15 mouse cellular contexts compared by ENCODE assay signal in the genomic region with DNA sequence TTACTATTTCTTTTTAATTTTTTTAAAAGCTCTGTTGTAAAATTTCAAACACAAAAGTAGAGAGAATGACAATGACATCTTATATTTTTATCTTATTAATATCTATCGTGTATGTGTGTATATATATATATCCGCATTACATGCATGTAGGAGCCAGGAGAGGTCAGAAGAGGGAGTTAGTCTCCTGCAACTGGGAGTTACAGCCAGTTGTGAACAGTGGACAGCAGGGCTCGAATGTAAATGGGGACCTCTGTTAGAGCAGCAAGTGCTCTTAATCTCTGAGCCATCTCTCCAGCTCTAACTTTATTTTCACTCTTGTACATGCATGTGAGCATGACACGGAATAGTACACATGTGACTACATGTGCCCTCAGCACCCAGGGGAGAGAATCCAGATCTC. TPM values are rescaled to one million over a fixed set of nuclear protein-coding genes. Genes with fewer than 3 reads are reported as not detected.
A peak's percentile ranks its signal among the peaks of the same experiment; 100 is the strongest.
DNase-seq lines count a peak whose midpoint lies in the region; ATAC-seq and TF ChIP-seq lines count a peak whose summit lies in the region.
"Had no signal": no experiment of that assay in that cellular context is flagged by ENCODE, and none has a peak within 500 bp of the region (broad histone marks: within the 10 kb centered on the region; RNA-seq: fewer than 3 reads in every experiment).

No protein-coding gene starts in this region.

- ATAC-seq in hindbrain, postnatal 0 days, result no peak
- ATAC-seq in hindbrain, embryonic 14.5 days (ENCODE audit: low FRiP score), result no peak
- ATAC-seq in liver, embryonic 14.5 days (ENCODE audit: insufficient read depth), result no peak
- ATAC-seq: forebrain, embryonic 14.5 days; intestine, embryonic 15.5 days had no signal

- no peaks in the 10 kb centered on the region; the same call in 1 of the 2 replicates for H3K4me1 ChIP-seq in hindbrain, postnatal 0 days (ENCODE audit: insufficient read depth, low read length)
- peaks cover 12% of the 10 kb centered on the region for H3K4me1 ChIP-seq in hindbrain, embryonic 14.5 days (replicated peaks; ENCODE audit: control insufficient read depth, insufficient read depth, low read length)
- peaks cover 21 to 24% of the 10 kb centered on the region in 2 experiments for H3K4me1 ChIP-seq in liver, embryonic 14.5 days (replicated peaks; ENCODE audit: control insufficient read depth in 2 of 2, insufficient read depth in 2 of 2, low read length in 1 of 2)

- DNase-seq in hindbrain, postnatal 0 days (ENCODE audit: low spot score), result no peak
- no peak for DNase-seq in hindbrain, embryonic 14.5 days (ENCODE audit: low spot score)
- DNase-seq in liver, embryonic 14.5 days (ENCODE audit: low read depth in 3 of 3, low spot score in 3 of 3), result no peak
- DNase-seq in liver (no peak), A20 (ENCODE audit: low read depth, low spot score) (peak; percentile 80), adipocyte (ENCODE audit: low spot score) (no peak)
- no peak for DNase-seq in adrenal gland, postnatal 10 days
- DNase-seq: gastrocnemius, adult 2 months; gastrocnemius, postnatal 25 days had no signal

- TF ChIP-seq CTCF in hindbrain, postnatal 0 days (IDR thresholded peaks at IDR 0.05; ENCODE audit: low read depth), result peak; percentile 23; the same call in 1 of the 2 replicates
- TF ChIP-seq CTCF in liver, embryonic 14.5 days (IDR thresholded peaks at IDR 0.05; ENCODE audit: low read depth), result peak; percentile 20; the same call in 1 of the 2 replicates

- H3K27me3 ChIP-seq in hindbrain, postnatal 0 days (ENCODE audit: insufficient read depth, low read length), result no peaks in the 10 kb centered on the region
- no peaks in the 10 kb centered on the region for H3K27me3 ChIP-seq in hindbrain, embryonic 14.5 days (ENCODE audit: control insufficient read depth, insufficient read depth, low read length)
- H3K27me3 ChIP-seq in liver, embryonic 14.5 days (ENCODE audit: control insufficient read depth, insufficient read depth, low read length), result no peaks in the 10 kb centered on the region
- H3K27me3 ChIP-seq: embryonic facial prominence, embryonic 13.5 days; heart, embryonic 13.5 days; hindbrain, embryonic 12.5 days; intestine, embryonic 15.5 days had no signal

- H3K36me3 ChIP-seq in hindbrain, postnatal 0 days (ENCODE audit: insufficient read depth, low read length), result no peaks in the 10 kb centered on the region
- H3K36me3 ChIP-seq in hindbrain, embryonic 14.5 days (replicated peaks; ENCODE audit: control insufficient read depth, insufficient read depth), result no peaks in the 10 kb centered on the region
- no peaks in the 10 kb centered on the region for H3K36me3 ChIP-seq in liver, embryonic 14.5 days (replicated peaks; ENCODE audit: control insufficient read depth, insufficient read depth, low read depth)
- H3K36me3 ChIP-seq: embryonic facial prominence, embryonic 13.5 days; forebrain, embryonic 10.5 days; heart, embryonic 13.5 days; hindbrain, embryonic 12.5 days; intestine, embryonic 15.5 days had no signal

- H3K9me3 ChIP-seq in hindbrain, postnatal 0 days (ENCODE audit: low read length), result no peaks in the 10 kb centered on the region
- H3K9me3 ChIP-seq in hindbrain, embryonic 14.5 days (ENCODE audit: control insufficient read depth, low read length), result no peaks in the 10 kb centered on the region
- no peaks in the 10 kb centered on the region for H3K9me3 ChIP-seq in liver, embryonic 14.5 days (ENCODE audit: control insufficient read depth, low read length)
- H3K9me3 ChIP-seq: embryonic facial prominence, embryonic 13.5 days; forebrain, embryonic 10.5 days; heart, embryonic 13.5 days; hindbrain, embryonic 12.5 days; intestine, embryonic 15.5 days had no signal

- no peak overlapping the region for H3K9ac ChIP-seq in hindbrain, postnatal 0 days (replicated peaks; ENCODE audit: low read length)
- H3K9ac ChIP-seq in hindbrain, embryonic 14.5 days, result no peak overlapping the region
- H3K9ac ChIP-seq in liver, embryonic 14.5 days (replicated peaks), result no peak overlapping the region
- H3K9ac ChIP-seq: intestine, embryonic 15.5 days had no signal

- no peak overlapping the region for H3K4me2 ChIP-seq in hindbrain, postnatal 0 days (ENCODE audit: low read depth, low read length)
- H3K4me2 ChIP-seq in hindbrain, embryonic 14.5 days (replicated peaks), result no peak overlapping the region
- H3K4me2 ChIP-seq in liver, embryonic 14.5 days (ENCODE audit: low read depth), result no peak overlapping the region; the same call in 1 of the 2 replicates

- WGBS in hindbrain, postnatal 0 days, result 90% methylated on average over 4 of the region's 4 CpGs
- 94% methylated on average over 4 of the region's 4 CpGs for WGBS in hindbrain, embryonic 14.5 days
- 86% methylated on average over 4 of the region's 4 CpGs for WGBS in liver, embryonic 14.5 days (ENCODE audit: insufficient replicate concordance)

- TF ChIP-seq EP300 in liver, embryonic 14.5 days (IDR thresholded peaks at IDR 0.05; ENCODE audit: low read depth), result no peak

- H3K4me3 ChIP-seq in hindbrain, postnatal 0 days (ENCODE audit: low read length), result no peak overlapping the region
- H3K4me3 ChIP-seq in hindbrain, embryonic 14.5 days (replicated peaks; ENCODE audit: low read length), result no peak overlapping the region
- H3K4me3 ChIP-seq in liver, embryonic 14.5 days (ENCODE audit: insufficient read depth in 1 of 2, low read depth in 2 of 2, low read length in 2 of 2), result no peak overlapping the region

- no peak overlapping the region for H3K27ac ChIP-seq in hindbrain, postnatal 0 days
- no peak overlapping the region for H3K27ac ChIP-seq in hindbrain, embryonic 14.5 days
- no peak overlapping the region for H3K27ac ChIP-seq in liver, embryonic 14.5 days

RNA-seq across cellular contexts. Expression of gene Foxj2, which starts 7.0 kb away (rescaled TPM):
- total RNA-seq in hindbrain, postnatal 0 days (2014; rRNA removed), result 20.1 and 32.5 TPM in 2 replicates
- polyA plus RNA-seq in hindbrain, postnatal 0 days (2015; fragmentation: Nextera tagmentation; extraction: Ambion mirVana), result 5.9 and 6.9 TPM in 2 replicates
- 9.5 and 11.0 TPM in 2 replicates for polyA plus RNA-seq in hindbrain, embryonic 14.5 days (2014; fragmentation: Nextera tagmentation; extraction: Ambion mirVana)
- 1.3 TPM in 2 replicates for polyA plus RNA-seq in liver, embryonic 14.5 days (2012; rRNA removed)
- polyA plus RNA-seq in liver, embryonic 14.5 days (2014; fragmentation: Nextera tagmentation; extraction: Ambion mirVana), result 1.1 and 1.3 TPM in 2 replicates
- 10 to 100 TPM; 16.7 to 18.5 TPM for total RNA-seq in adrenal gland, postnatal 10 days (2021)

RNA-seq across cellular contexts. Expression of gene Slc2a3, which starts 11.3 kb away (rescaled TPM):
- total RNA-seq in hindbrain, postnatal 0 days (2014; rRNA removed), result 108 and 129 TPM in 2 replicates
- 48.9 and 49.7 TPM in 2 replicates for polyA plus RNA-seq in hindbrain, postnatal 0 days (2015; fragmentation: Nextera tagmentation; extraction: Ambion mirVana)
- 40.1 and 51.6 TPM in 2 replicates for polyA plus RNA-seq in hindbrain, embryonic 14.5 days (2014; fragmentation: Nextera tagmentation; extraction: Ambion mirVana)
- 8.7 and 9.6 TPM in 2 replicates for polyA plus RNA-seq in liver, embryonic 14.5 days (2012; rRNA removed)
- polyA plus RNA-seq in liver, embryonic 14.5 days (2014; fragmentation: Nextera tagmentation; extraction: Ambion mirVana), result 13.9 and 16.0 TPM in 2 replicates
- total RNA-seq in adrenal gland, postnatal 10 days (2021), result 10 to 100 TPM; 10.1 to 12.9 TPM

RNA-seq across cellular contexts. Expression of gene C3ar1, which starts 43.2 kb away (rescaled TPM):
- total RNA-seq in hindbrain, postnatal 0 days (2014; rRNA removed), result 1.3 and 2.2 TPM in 2 replicates
- 1.4 and 1.5 TPM in 2 replicates for polyA plus RNA-seq in hindbrain, postnatal 0 days (2015; fragmentation: Nextera tagmentation; extraction: Ambion mirVana)
- 1.6 and 1.9 TPM in 2 replicates for polyA plus RNA-seq in hindbrain, embryonic 14.5 days (2014; fragmentation: Nextera tagmentation; extraction: Ambion mirVana)
- 0.55 and 0.57 TPM in 2 replicates for polyA plus RNA-seq in liver, embryonic 14.5 days (2012; rRNA removed)
- polyA plus RNA-seq in liver, embryonic 14.5 days (2014; fragmentation: Nextera tagmentation; extraction: Ambion mirVana), result 0.59 and 0.66 TPM in 2 replicates
- total RNA-seq in adrenal gland, postnatal 10 days (2021), result 1 to 10 TPM; 1.7 to 2.2 TPM
